Mouse (Mus musculus) testis, adult 2 months (tissue): Measurements from ENCODE around the gene Olfr12.

Experiments
- CTCF ChIP-seq: fragments of 200-500 bp; IDR thresholded peaks from 2 replicates; pipeline ENCODE4 v1.5.1; 2012; ENCODE audit warnings: low read depth, mild to moderate bottlenecking, inconsistent platforms, low read length, moderate library complexity; ENCODE audit not compliant: control insufficient read depth, insufficient read depth, insufficient replicate concordance
- POLR2A ChIP-seq: fragments of 200-500 bp; IDR thresholded peaks from 2 replicates; pipeline ENCODE4 v1.6.1; 2012; ENCODE audit warnings: low read depth, mild to moderate bottlenecking, inconsistent platforms, low read length, moderate library complexity; ENCODE audit not compliant: control insufficient read depth

- TF ChIP-seq CTCF (no peak), POLR2A (no peak)
These were observed 14.6 kb downstream of the Olfr12 start for GRCm38 (mm10) chr1:92632196-92632595.
